In the genomic region with DNA sequence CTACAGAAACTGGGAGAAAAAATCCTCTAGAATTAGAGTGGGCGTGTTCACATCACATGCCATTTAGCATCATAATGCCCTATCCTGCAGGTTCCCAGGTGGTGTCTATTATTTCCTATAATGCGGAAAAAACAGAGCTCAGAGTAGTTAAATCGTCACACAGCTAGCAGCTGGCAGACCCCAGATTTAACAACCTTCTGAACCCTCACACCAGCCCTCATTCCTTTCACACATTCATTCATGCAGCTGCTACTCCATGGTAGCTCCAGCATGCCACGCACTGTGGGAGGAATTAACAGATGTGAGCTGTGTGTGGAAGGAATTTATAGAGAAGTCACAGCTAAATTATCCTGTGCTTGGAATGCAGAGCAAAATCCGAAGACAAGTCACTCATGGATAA, we compare ENCODE assay signal across 18 mouse cellular contexts. TPM values are rescaled to one million over a fixed set of nuclear protein-coding genes. Genes with fewer than 3 reads are reported as not detected.
DNase-seq lines count a peak whose midpoint lies in the region; ATAC-seq and TF ChIP-seq lines count a peak whose summit lies in the region.
"Had no signal": no experiment of that assay in that cellular context is flagged by ENCODE, and none has a peak within 500 bp of the region (broad histone marks: within the 10 kb centered on the region; RNA-seq: fewer than 3 reads in every experiment).

No protein-coding gene starts in this region.

- H3K27ac ChIP-seq in forebrain, embryonic 11.5 days (ENCODE audit: low read depth, low read length), result no peak overlapping the region
- H3K27ac ChIP-seq in forebrain, embryonic 12.5 days, result no peak overlapping the region
- H3K27ac ChIP-seq in limb, embryonic 11.5 days (replicated peaks; ENCODE audit: low read depth, low read length), result no peak overlapping the region
- no peak overlapping the region for H3K27ac ChIP-seq in limb, embryonic 10.5 days
- H3K27ac ChIP-seq in limb, embryonic 14.5 days (replicated peaks; ENCODE audit: low read depth, low read length), result no peak overlapping the region
- H3K27ac ChIP-seq: heart, embryonic 13.5 days; hindbrain, embryonic 13.5 days; lung, embryonic 15.5 days; stomach, embryonic 15.5 days had no signal

- H3K36me3 ChIP-seq in forebrain, embryonic 11.5 days (ENCODE audit: control insufficient read depth, insufficient read depth, low read length), result no peaks in the 10 kb centered on the region
- no peaks in the 10 kb centered on the region for H3K36me3 ChIP-seq in forebrain, embryonic 12.5 days (replicated peaks)
- no peaks in the 10 kb centered on the region for H3K36me3 ChIP-seq in limb, embryonic 11.5 days (ENCODE audit: control insufficient read depth, insufficient read depth, low read length)
- no peaks in the 10 kb centered on the region for H3K36me3 ChIP-seq in limb, embryonic 10.5 days
- no peaks in the 10 kb centered on the region for H3K36me3 ChIP-seq in limb, embryonic 14.5 days (ENCODE audit: control insufficient read depth, insufficient read depth, low read length)
- H3K36me3 ChIP-seq: heart, embryonic 13.5 days; hindbrain, embryonic 13.5 days; lung, embryonic 15.5 days; stomach, embryonic 15.5 days had no signal

- H3K9me3 ChIP-seq in forebrain, embryonic 11.5 days (ENCODE audit: control insufficient read depth, low read length), result no peaks in the 10 kb centered on the region
- H3K9me3 ChIP-seq in forebrain, embryonic 12.5 days, result no peaks in the 10 kb centered on the region
- H3K9me3 ChIP-seq in limb, embryonic 11.5 days (ENCODE audit: control insufficient read depth, low read length), result no peaks in the 10 kb centered on the region
- no peaks in the 10 kb centered on the region for H3K9me3 ChIP-seq in limb, embryonic 10.5 days (replicated peaks)
- no peaks in the 10 kb centered on the region for H3K9me3 ChIP-seq in limb, embryonic 14.5 days (ENCODE audit: control insufficient read depth, low read length)
- H3K9me3 ChIP-seq: heart, embryonic 13.5 days; hindbrain, embryonic 13.5 days; lung, embryonic 15.5 days; stomach, embryonic 15.5 days had no signal

- no peak for TF ChIP-seq POLR2A in limb, embryonic 14.5 days (IDR thresholded peaks at IDR 0.05; ENCODE audit: borderline replicate concordance, extremely low read depth, insufficient read depth, insufficient read length)

- no peaks in the 10 kb centered on the region for H3K27me3 ChIP-seq in forebrain, embryonic 11.5 days (ENCODE audit: control insufficient read depth, insufficient read depth, low read length)
- no peaks in the 10 kb centered on the region for H3K27me3 ChIP-seq in forebrain, embryonic 12.5 days
- H3K27me3 ChIP-seq in limb, embryonic 11.5 days (ENCODE audit: control insufficient read depth, insufficient read depth, low read length), result no peaks in the 10 kb centered on the region
- no peaks in the 10 kb centered on the region for H3K27me3 ChIP-seq in limb, embryonic 10.5 days (ENCODE audit: low read depth, poor library complexity, severe bottlenecking)
- H3K27me3 ChIP-seq in limb, embryonic 14.5 days (ENCODE audit: control insufficient read depth, insufficient read depth, low read length), result no peaks in the 10 kb centered on the region
- H3K27me3 ChIP-seq: heart, embryonic 13.5 days; hindbrain, embryonic 13.5 days; lung, embryonic 15.5 days; megakaryocyte, embryonic 14.5 days; stomach, embryonic 15.5 days had no signal

- no peak overlapping the region for H3K9ac ChIP-seq in forebrain, embryonic 11.5 days (ENCODE audit: low read length)
- no peak overlapping the region for H3K9ac ChIP-seq in forebrain, embryonic 12.5 days
- H3K9ac ChIP-seq in limb, embryonic 11.5 days (ENCODE audit: low read length), result no peak overlapping the region
- H3K9ac ChIP-seq in limb, embryonic 14.5 days (ENCODE audit: low read depth, low read length, severe bottlenecking), result no peak overlapping the region
- H3K9ac ChIP-seq: heart, embryonic 13.5 days; hindbrain, embryonic 13.5 days; lung, embryonic 15.5 days; stomach, embryonic 15.5 days had no signal

- H3K4me1 ChIP-seq in forebrain, embryonic 11.5 days (replicated peaks; ENCODE audit: control insufficient read depth, insufficient read depth, low read length), result no peaks in the 10 kb centered on the region
- H3K4me1 ChIP-seq in forebrain, embryonic 12.5 days, result no peaks in the 10 kb centered on the region
- H3K4me1 ChIP-seq in limb, embryonic 11.5 days (ENCODE audit: control insufficient read depth, insufficient read depth, low read length), result no peaks in the 10 kb centered on the region
- no peaks in the 10 kb centered on the region for H3K4me1 ChIP-seq in limb, embryonic 10.5 days
- no peaks in the 10 kb centered on the region for H3K4me1 ChIP-seq in limb, embryonic 14.5 days (ENCODE audit: control insufficient read depth, insufficient read depth, low read length)
- H3K4me1 ChIP-seq: heart, embryonic 13.5 days; hindbrain, embryonic 13.5 days; lung, embryonic 15.5 days; stomach, embryonic 15.5 days had no signal

- H3K4me3 ChIP-seq in forebrain, embryonic 11.5 days (ENCODE audit: low read depth, low read length), result no peak overlapping the region
- no peak overlapping the region for H3K4me3 ChIP-seq in forebrain, embryonic 12.5 days (replicated peaks)
- no peak overlapping the region for H3K4me3 ChIP-seq in limb, embryonic 11.5 days (ENCODE audit: low read depth, low read length)
- H3K4me3 ChIP-seq in limb, embryonic 10.5 days, result no peak overlapping the region
- H3K4me3 ChIP-seq in limb, embryonic 14.5 days (replicated peaks; ENCODE audit: low read length), result no peak overlapping the region
- H3K4me3 ChIP-seq: heart, embryonic 13.5 days; hindbrain, embryonic 13.5 days; lung, embryonic 15.5 days; megakaryocyte, embryonic 14.5 days; stomach, embryonic 15.5 days had no signal

- peak; percentile 51; the same call in 1 of the 2 replicates for ATAC-seq in forebrain, embryonic 11.5 days (replicated peaks; ENCODE audit: low FRiP score)
- ATAC-seq in forebrain, embryonic 12.5 days (ENCODE audit: low FRiP score), result no peak
- no peak for ATAC-seq in limb, embryonic 11.5 days (ENCODE audit: insufficient number of reproducible peaks, low FRiP score, low TSS enrichment, low read depth)
- peak; percentile 88 for ATAC-seq in limb, embryonic 14.5 days (ENCODE audit: low FRiP score, low read depth)
- ATAC-seq: intestine, postnatal 0 days had no signal

- no peak overlapping the region for H3K4me2 ChIP-seq in forebrain, embryonic 11.5 days (ENCODE audit: low read depth, low read length, severe bottlenecking)
- no peak overlapping the region for H3K4me2 ChIP-seq in forebrain, embryonic 12.5 days
- H3K4me2 ChIP-seq in limb, embryonic 11.5 days (ENCODE audit: low read depth, severe bottlenecking), result no peak overlapping the region
- no peak overlapping the region for H3K4me2 ChIP-seq in limb, embryonic 14.5 days (replicated peaks; ENCODE audit: low read depth, low read length, severe bottlenecking)
- H3K4me2 ChIP-seq: heart, embryonic 13.5 days; hindbrain, embryonic 13.5 days; lung, embryonic 15.5 days; stomach, embryonic 15.5 days had no signal

- WGBS in forebrain, embryonic 11.5 days, result 46% methylated on average over 5 of the region's 5 CpGs
- 42% methylated on average over 5 of the region's 5 CpGs for WGBS in forebrain, embryonic 12.5 days
- WGBS in limb, embryonic 11.5 days, result 52% methylated on average over 5 of the region's 5 CpGs
- WGBS in limb, embryonic 10.5 days, result 64% methylated on average over 5 of the region's 5 CpGs
- 37% methylated on average over 5 of the region's 5 CpGs for WGBS in limb, embryonic 14.5 days

- no peak for DNase-seq in forebrain, embryonic 11.5 days (ENCODE audit: low spot score)
- DNase-seq in limb, embryonic 11.5 days (ENCODE audit: low spot score), result peak; percentile 23
- DNase-seq in limb, embryonic 10.5 days (ENCODE audit: low spot score), result no peak
- peak; percentile 56 for DNase-seq in ZHBTc4 (ENCODE audit: low read depth, low spot score)
- peak; percentile 39 for DNase-seq in limb, embryonic 14.5 days (ENCODE audit: low spot score)
- DNase-seq in gastrocnemius, adult 8-10 months (ENCODE audit: low spot score in 2 of 2), result no peak
- no peak for DNase-seq in c-Kit-positive CD71-positive TER-119-positive erythroid progenitor cells, embryonic 14.5 days (ENCODE audit: low spot score)
- DNase-seq: adrenal gland, postnatal 10 days; kidney, postnatal 25 days; thymus, postnatal 14 days had no signal

RNA-seq across cellular contexts. Expression of a gene that starts 53.3 kb away (rescaled TPM):
- polyA plus RNA-seq in forebrain, embryonic 11.5 days (2014; fragmentation: Nextera tagmentation; extraction: Ambion mirVana), result not detected in 2 replicates
- polyA plus RNA-seq in forebrain, embryonic 12.5 days (2016; fragmentation: Nextera tagmentation; extraction: Ambion mirVana), result not detected in 2 replicates
- polyA plus RNA-seq in limb, embryonic 11.5 days (2014; fragmentation: Nextera tagmentation; extraction: Ambion mirVana), result not detected in 2 replicates
- polyA plus RNA-seq in limb, embryonic 10.5 days (2016; fragmentation: Nextera tagmentation; extraction: Ambion mirVana), result not detected in 2 replicates
- polyA plus RNA-seq in limb, embryonic 14.5 days (2012; rRNA removed), result not detected in 2 replicates
- polyA plus RNA-seq in limb, embryonic 14.5 days (2014; fragmentation: Nextera tagmentation; extraction: Ambion mirVana), result not detected in 2 replicates
- not detected for total RNA-seq in gastrocnemius, adult 8-10 months (2022)
- total RNA-seq: layer of hippocampus, postnatal 14 days had no signal
- polyA plus RNA-seq: hindbrain, embryonic 13.5 days; lung, embryonic 15.5 days had no signal

Comparison
In these comparisons a context has a peak if more than half of its experiments do, and no peak if none do; other contexts are left out.
1. ATAC-seq: peak in forebrain, embryonic 11.5 days (single experiment) and limb, embryonic 14.5 days (single experiment); none in forebrain, embryonic 12.5 days (single experiment) and limb, embryonic 11.5 days (single experiment).
2. DNase-seq: peak in limb, embryonic 11.5 days (single experiment), ZHBTc4 (single experiment) and limb, embryonic 14.5 days (single experiment); none in forebrain, embryonic 11.5 days (single experiment), limb, embryonic 10.5 days (single experiment), gastrocnemius, adult 8-10 months (0 of 2) and c-Kit-positive CD71-positive TER-119-positive erythroid progenitor cells, embryonic 14.5 days (single experiment).